Mouse (Mus musculus) intestine, embryonic 15.5 days (tissue): ENCODE measurements around the gene Grm2. TPM values are rescaled to one million over a fixed set of nuclear protein-coding genes. Genes with fewer than 3 reads are reported as not detected.
A peak's percentile ranks its signal among the peaks of the same experiment; 100 is the strongest.

ENCODE experiments used
- ATAC-seq: fragments of 200-750 bp; cut with Nextera tagmentation; 2 replicates; pipeline ENCODE4 v1.8.0; 2017; ENCODE audit warnings: moderate TSS enrichment, moderate library complexity
- H3K27ac ChIP-seq: fragments of 300-500 bp; sonication (generic); 2 replicates; pipeline ENCODE4 v1.5.1; 2015; ENCODE audit warnings: mild to moderate bottlenecking, inconsistent platforms
- H3K27me3 ChIP-seq: fragments of 300-500 bp; sonication (generic); replicated peaks from 2 replicates; pipeline ENCODE4 v1.6.1; 2015; ENCODE audit warnings: inconsistent platforms
- H3K36me3 ChIP-seq: fragments of 300-500 bp; sonication (generic); 2 replicates; pipeline ENCODE4 v1.6.1; 2015; ENCODE audit warnings: inconsistent platforms
- H3K4me1 ChIP-seq: fragments of 300-500 bp; sonication (generic); replicated peaks from 2 replicates; pipeline ENCODE4 v1.6.1; 2015; ENCODE audit warnings: inconsistent platforms
- H3K4me2 ChIP-seq: fragments of 300-500 bp; sonication (generic); replicated peaks from 2 replicates; pipeline ENCODE4 v1.6.1; 2015; ENCODE audit warnings: mild to moderate bottlenecking, inconsistent platforms
- H3K4me3 ChIP-seq: fragments of 300-500 bp; sonication (generic); replicated peaks from 2 replicates; pipeline ENCODE4 v1.5.1; 2015; ENCODE audit warnings: inconsistent platforms
- H3K9ac ChIP-seq: fragments of 300-500 bp; sonication (generic); 2 replicates; pipeline ENCODE4 v1.6.1; 2015; ENCODE audit warnings: inconsistent platforms
- H3K9me3 ChIP-seq: fragments of 300-500 bp; sonication (generic); 2 replicates; pipeline ENCODE4 v1.6.1; 2016; ENCODE audit warnings: inconsistent platforms
- WGBS: fragments of 180-500 bp; shearing (Covaris S2); methylation state at CpG from one replicate; pipeline ENCODE4 v1.1.7; 2015; 5-methylcytosine and 5-hydroxymethylcytosine counted together
- polyA plus RNA-seq: library from polyadenylated mRNA; unstranded; fragments of >200 nt; fragmentation: Nextera tagmentation; extraction: Ambion mirVana; gene quantifications from 2 replicates; pipeline ENCODE4 v1.2.1, GENCODE M21; 2015

Grm2 gene
- not detected in 2 replicates for polyA plus RNA-seq

DNA sequence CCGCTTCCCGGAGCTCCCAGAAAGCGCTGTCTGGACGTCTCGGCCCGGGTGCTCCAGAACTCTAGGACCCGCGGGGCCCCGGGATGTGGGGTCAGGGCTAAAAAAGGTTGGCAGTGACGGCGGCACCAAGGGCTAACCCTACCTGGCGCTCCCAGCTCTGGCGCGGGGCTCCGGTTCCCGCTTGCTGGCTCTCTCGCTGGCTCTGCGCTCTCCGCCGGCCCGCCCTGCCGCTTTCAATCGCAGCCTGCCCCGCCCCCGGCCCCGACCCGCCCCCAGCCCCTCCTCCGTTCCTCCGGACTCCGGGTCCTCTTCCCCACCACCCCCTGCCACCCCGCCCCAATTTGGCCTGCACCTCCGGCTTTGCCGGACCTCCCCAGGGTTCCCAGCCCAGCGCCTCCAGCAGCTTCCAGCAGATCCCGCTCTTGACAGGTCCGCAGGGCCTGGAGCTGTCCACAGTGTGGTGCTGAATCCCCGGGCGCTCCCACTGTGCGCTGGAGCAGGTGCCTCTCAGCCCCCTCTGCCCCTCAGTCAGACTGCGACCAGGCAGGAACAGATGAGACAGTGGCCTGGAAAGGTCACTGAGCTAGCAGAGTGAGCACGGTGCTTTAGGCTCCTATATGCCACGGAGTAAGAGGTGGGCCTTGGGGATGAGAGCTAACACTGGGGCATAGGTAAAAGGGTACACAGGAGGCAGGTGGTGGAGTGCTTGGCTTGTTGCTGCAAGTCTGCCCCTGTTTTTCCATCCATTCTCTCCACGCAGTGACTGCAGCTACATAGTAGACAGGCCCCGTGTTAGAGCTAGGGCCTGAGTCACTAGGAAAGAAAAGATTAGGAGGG, at the start of gene Grm2:
Gene Grm2, minus strand, starts transcription at position 199 of the 837 bp plus-strand sequence.
- 2% methylated on average over 43 of the region's 44 CpGs for WGBS
- Histone ChIP-seq H3K9me3 (no peaks in the 10 kb centered on the region), H3K27me3 (peaks cover 26% of the 10 kb centered on the region), H3K4me1 (peaks cover 6% of the 10 kb centered on the region), H3K9ac (no peak within 1 kb of the TSS), H3K27ac (no peak within 1 kb of the TSS), H3K36me3 (peaks cover 3% of the 10 kb centered on the region; the same call in 1 of the 2 replicates), H3K4me2 (peak within 1 kb of the TSS; percentile 67), H3K4me3 (peak within 1 kb of the TSS; percentile 29)
- peak; percentile 83 for ATAC-seq

DNA sequence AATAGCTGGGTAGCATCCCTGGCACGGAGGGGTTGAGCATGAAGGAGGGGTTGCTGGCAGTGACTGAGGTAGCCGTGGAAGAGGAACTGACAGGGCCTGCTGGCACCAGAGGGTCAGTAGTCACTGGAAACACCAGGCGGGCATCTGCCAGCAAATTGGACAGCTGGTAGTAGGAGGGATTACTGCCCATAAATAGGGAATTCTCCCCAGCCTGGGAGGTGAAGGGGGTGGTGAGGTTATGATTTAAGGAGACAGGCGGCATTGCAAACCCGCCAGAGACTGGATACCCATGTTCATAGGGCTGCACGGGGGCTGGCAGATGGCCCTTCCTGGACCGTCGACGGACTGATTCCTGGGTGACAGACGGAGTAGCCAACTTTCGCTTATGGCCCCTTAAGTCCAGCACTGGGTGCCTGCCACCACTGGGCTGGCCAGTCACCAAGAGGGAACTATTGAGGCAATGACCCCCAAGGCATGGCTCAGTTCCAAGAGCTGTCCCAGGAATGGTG, 37.1 kb upstream of the Grm2 start:
- H3K27me3 ChIP-seq = no peaks in the 10 kb centered on the region
- H3K9ac ChIP-seq = no peak overlapping the region
- no peak overlapping the region for H3K27ac ChIP-seq
- no peaks in the 10 kb centered on the region for H3K9me3 ChIP-seq
- H3K4me1 ChIP-seq = no peaks in the 10 kb centered on the region
- H3K4me3 ChIP-seq = no peak overlapping the region
- no peak overlapping the region for H3K4me2 ChIP-seq
- H3K36me3 ChIP-seq = peaks cover 17% of the 10 kb centered on the region
- WGBS = 93% methylated on average over 11 of the region's 11 CpGs
- no peak for ATAC-seq

DNA sequence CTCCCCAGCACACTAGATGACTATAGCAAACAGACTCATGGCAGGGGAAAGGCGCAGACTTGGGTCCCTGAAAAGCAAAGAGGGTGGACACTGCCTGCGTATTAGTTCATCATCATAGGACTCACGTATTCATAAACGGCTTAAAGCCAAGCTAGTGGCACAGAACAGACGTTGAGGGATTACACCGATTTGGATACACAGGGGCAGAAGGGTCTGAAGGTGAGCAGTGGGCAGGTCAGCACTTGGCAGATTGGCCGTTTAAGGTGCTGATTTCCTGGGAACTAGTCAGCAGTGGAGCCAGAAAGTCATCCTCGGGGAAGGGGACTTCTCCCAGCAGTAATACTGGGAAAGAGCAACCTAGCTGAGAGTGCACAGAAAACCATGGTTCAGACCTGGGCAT, 33.0 kb upstream of the Grm2 start:
- H3K9me3 ChIP-seq = no peaks in the 10 kb centered on the region
- H3K36me3 ChIP-seq = peaks cover 12% of the 10 kb centered on the region
- no peak overlapping the region for H3K4me2 ChIP-seq
- ATAC-seq = no peak
- H3K4me1 ChIP-seq = peaks cover 10% of the 10 kb centered on the region
- no peak overlapping the region for H3K4me3 ChIP-seq
- H3K27me3 ChIP-seq = no peaks in the 10 kb centered on the region
- H3K27ac ChIP-seq = no peak overlapping the region
- H3K9ac ChIP-seq = no peak overlapping the region
- 84% methylated on average over 8 of the region's 8 CpGs for WGBS

- no peaks in the 10 kb centered on the region for H3K9me3 ChIP-seq
- H3K27ac ChIP-seq = no peak overlapping the region
- H3K27me3 ChIP-seq = no peaks in the 10 kb centered on the region
- peak overlapping the region; percentile 35; the same call in 1 of the 2 replicates for H3K4me2 ChIP-seq
- peak; percentile 41 for ATAC-seq
- 30% methylated on average over 8 of the region's 8 CpGs for WGBS
- H3K36me3 ChIP-seq = peaks cover under 1% of the 10 kb centered on the region
- peaks cover 10% of the 10 kb centered on the region for H3K4me1 ChIP-seq
- H3K9ac ChIP-seq = no peak overlapping the region
- no peak overlapping the region for H3K4me3 ChIP-seq
Measured at GRCm38 (mm10) chr9:106686983-106687650, 31.2 kb upstream of the Grm2 start.

- ATAC-seq = peak; percentile 92
- WGBS = under 1% methylated on average over 85 of the region's 86 CpGs
- Histone ChIP-seq H3K4me2 (peak within 1 kb of the TSS; percentile 93), H3K27ac (peak within 1 kb of the TSS; percentile 76), H3K27me3 (no peaks in the 10 kb centered on the region), H3K9me3 (no peaks in the 10 kb centered on the region), H3K36me3 (peaks cover 12% of the 10 kb centered on the region), H3K9ac (peak within 1 kb of the TSS; percentile 74), H3K4me3 (peak within 1 kb of the TSS; percentile 82), H3K4me1 (peaks cover 10% of the 10 kb centered on the region)
Measured at GRCm38 (mm10) chr9:106685249-106686101, 29.6 kb upstream of the Grm2 start, which contains the start of gene Tex264. Tex264 (minus strand) TSS chr9:106685927.

- no peaks in the 10 kb centered on the region for H3K27me3 ChIP-seq
- H3K4me2 ChIP-seq = peak overlapping the region; percentile 93
- peaks cover 10% of the 10 kb centered on the region for H3K4me1 ChIP-seq
- H3K9ac ChIP-seq = peak overlapping the region; percentile 74
- H3K27ac ChIP-seq = peak overlapping the region; percentile 76; the same call in 1 of the 2 replicates
- peak; percentile 9 for ATAC-seq
- whole genome bisulfite sequencing = 3% methylated on average over 14 of the region's 14 CpGs
- H3K36me3 ChIP-seq = peaks cover 14% of the 10 kb centered on the region
- H3K9me3 ChIP-seq = no peaks in the 10 kb centered on the region
- peak overlapping the region; percentile 82 for H3K4me3 ChIP-seq
Measured at GRCm38 (mm10) chr9:106684918-106685248, 29.0 kb upstream of the Grm2 start.

DNA sequence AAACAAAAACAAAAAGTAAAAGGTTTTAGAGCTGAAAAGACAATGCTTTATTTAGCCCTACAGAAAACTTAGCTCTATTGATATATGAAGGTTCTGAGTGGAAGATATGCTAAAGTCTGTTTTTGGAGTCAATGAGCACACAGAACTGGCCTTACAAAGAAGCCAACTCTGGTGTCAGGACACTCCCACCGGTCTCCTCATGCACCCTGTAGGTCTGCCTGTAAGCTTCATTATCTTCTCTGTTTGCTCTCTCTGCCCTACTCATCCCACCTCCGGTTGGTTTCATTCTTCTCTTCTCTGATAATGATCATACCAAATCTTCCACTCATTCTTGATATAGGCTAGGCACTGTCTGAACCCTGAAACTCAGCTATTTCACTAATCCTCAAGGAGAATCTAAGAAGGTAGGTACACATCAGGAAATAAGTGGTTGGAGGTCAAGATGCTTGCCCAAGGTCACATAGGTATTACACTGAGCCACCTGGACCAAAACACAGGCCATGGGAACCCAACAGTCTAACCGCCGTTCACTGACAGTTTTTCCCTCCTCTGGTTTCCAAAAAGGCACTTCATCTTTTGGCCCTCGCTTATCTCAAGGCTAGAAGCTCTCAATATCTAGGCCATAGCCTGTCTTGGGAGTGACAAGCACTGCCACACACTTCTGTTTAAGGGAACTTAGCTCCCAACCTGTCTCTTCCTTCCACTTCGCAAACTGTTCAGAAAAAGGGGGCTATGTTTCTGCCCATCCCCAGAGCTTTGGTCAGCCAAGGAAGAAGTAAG, 28.4 kb upstream of the Grm2 start:
- Histone ChIP-seq H3K4me1 (peaks cover 10% of the 10 kb centered on the region), H3K27me3 (no peaks in the 10 kb centered on the region), H3K36me3 (peaks cover 14% of the 10 kb centered on the region), H3K4me2 (peak overlapping the region; percentile 93), H3K9ac (peak overlapping the region; percentile 74), H3K4me3 (peak overlapping the region; percentile 82), H3K27ac (no peak overlapping the region), H3K9me3 (no peaks in the 10 kb centered on the region)
- 77% methylated on average over 6 of the region's 6 CpGs for WGBS
- ATAC-seq = no peak

DNA sequence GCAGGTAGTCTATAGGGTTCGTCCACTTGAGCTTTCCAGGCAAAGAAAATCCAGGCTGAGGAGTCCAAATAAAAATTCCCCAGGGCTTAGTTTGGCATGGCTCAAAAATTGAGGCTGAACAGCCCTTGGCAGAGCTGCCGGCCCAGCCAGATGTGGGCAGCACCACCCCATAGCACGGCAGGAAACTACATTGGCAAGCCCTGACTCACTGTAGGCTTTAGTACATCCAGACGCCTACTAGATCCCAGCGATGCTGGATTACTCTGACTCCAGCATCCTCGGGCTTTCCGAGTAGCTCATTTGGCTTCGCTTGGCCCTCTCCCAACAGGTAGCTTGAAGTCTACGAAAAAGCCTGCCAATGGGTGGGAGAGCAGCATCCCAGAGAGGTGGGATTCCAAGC, 25.1 kb upstream of the Grm2 start:
- Histone ChIP-seq H3K9ac (no peak overlapping the region), H3K4me1 (peaks cover 6% of the 10 kb centered on the region), H3K36me3 (peaks cover 14% of the 10 kb centered on the region), H3K4me3 (no peak overlapping the region), H3K9me3 (no peaks in the 10 kb centered on the region), H3K4me2 (no peak overlapping the region), H3K27me3 (no peaks in the 10 kb centered on the region), H3K27ac (no peak overlapping the region)
- no peak for ATAC-seq
- WGBS = 91% methylated on average over 9 of the region's 9 CpGs

DNA sequence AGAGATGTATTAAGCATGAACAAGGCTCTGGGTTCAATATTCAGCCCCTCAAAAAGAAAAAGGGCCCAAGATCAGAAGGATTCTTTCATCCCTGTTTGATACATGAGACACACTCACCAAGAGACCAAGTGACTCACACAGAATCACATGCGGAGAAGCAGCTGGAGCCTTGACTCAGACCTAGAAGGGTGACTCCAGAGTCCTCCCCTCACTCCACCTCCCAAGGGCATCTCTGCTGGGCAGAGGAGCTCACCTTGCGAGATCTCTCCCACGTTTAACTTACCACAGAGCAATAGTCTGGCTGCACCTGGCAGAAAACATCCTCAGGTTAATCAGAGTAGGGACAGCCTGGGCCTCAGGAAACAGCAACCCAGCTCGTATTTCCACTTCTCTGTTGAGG, 22.4 kb upstream of the Grm2 start:
- Histone ChIP-seq H3K27me3 (no peaks in the 10 kb centered on the region), H3K9me3 (no peaks in the 10 kb centered on the region), H3K4me1 (no peaks in the 10 kb centered on the region), H3K27ac (no peak overlapping the region), H3K36me3 (peaks cover 17% of the 10 kb centered on the region), H3K9ac (no peak overlapping the region), H3K4me2 (no peak overlapping the region), H3K4me3 (no peak overlapping the region)
- 69% methylated on average over 4 of the region's 4 CpGs for WGBS
- no peak for ATAC-seq

DNA sequence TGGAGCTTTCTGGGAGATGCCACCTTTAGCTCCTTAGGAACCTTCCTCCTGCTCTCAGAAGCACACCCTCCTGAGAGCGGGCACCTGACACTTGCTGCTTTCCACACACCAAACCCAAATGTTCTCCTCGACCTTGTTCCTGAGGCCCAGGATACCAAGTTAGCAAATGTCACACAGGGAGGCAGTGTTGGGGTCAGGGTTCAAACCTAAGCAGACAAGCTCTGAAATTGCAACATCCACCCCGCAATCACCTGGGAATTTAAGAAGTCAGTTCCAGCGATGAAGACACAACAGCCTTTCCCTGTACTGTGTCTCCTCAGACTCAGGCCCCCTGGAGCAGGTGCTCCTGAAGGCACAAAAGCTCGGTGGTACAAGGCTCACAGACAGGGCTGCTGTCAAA, 21.8 kb upstream of the Grm2 start:
- Histone ChIP-seq H3K4me1 (no peaks in the 10 kb centered on the region), H3K27ac (no peak overlapping the region), H3K27me3 (no peaks in the 10 kb centered on the region), H3K9me3 (no peaks in the 10 kb centered on the region), H3K9ac (no peak overlapping the region), H3K36me3 (peaks cover 19% of the 10 kb centered on the region), H3K4me3 (no peak overlapping the region), H3K4me2 (no peak overlapping the region)
- WGBS = 83% methylated on average over 5 of the region's 5 CpGs
- ATAC-seq = no peak

DNA sequence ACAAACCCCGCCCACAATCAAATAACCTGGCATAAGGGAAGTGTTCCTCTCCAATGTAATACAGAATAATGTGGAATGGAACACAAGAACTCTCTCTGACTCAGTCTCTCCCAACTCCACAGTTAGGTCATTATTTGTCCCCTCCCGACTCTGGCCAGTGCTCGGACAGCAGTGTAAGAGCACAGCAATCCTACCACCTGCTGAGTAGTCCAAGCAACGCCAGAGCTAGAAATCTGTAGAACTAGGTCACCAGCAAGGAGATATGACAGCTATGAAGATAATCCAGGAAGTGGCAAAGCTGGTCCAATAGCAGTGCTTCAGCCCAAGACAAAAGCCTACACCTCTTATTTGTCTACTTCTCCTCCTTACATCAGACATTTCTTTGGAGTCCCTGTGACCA, 20.7 kb upstream of the Grm2 start:
- Histone ChIP-seq H3K9me3 (no peaks in the 10 kb centered on the region), H3K27ac (no peak overlapping the region), H3K36me3 (peaks cover 18% of the 10 kb centered on the region), H3K9ac (no peak overlapping the region), H3K4me1 (no peaks in the 10 kb centered on the region), H3K27me3 (no peaks in the 10 kb centered on the region), H3K4me3 (no peak overlapping the region), H3K4me2 (no peak overlapping the region)
- no peak for ATAC-seq
- 79% methylated on average over 4 of the region's 4 CpGs for whole genome bisulfite sequencing
